ENCODE assay signal across 19 mouse cellular contexts in genomic region chr15:96342871-96343270, GRCm38 (mm10). TPM values are rescaled to one million over a fixed set of nuclear protein-coding genes. Genes with fewer than 3 reads are reported as not detected.
A peak's percentile ranks its signal among the peaks of the same experiment; 100 is the strongest.
DNase-seq lines count a peak whose midpoint lies in the region; ATAC-seq lines count a peak whose summit lies in the region.
"Had no signal": no experiment of that assay in that cellular context is flagged by ENCODE, and none has a peak within 500 bp of the region (broad histone marks: within the 10 kb centered on the region; RNA-seq: fewer than 3 reads in every experiment).

No protein-coding gene starts in this region.

- no peaks in the 10 kb centered on the region for H3K9me3 ChIP-seq in liver, embryonic 11.5 days (ENCODE audit: control insufficient read depth, low read length)
- no peaks in the 10 kb centered on the region for H3K9me3 ChIP-seq in embryonic facial prominence, embryonic 10.5 days
- H3K9me3 ChIP-seq: embryonic facial prominence, embryonic 13.5 days; heart, embryonic 12.5 days; limb, embryonic 13.5 days; megakaryocyte, embryonic 14.5 days; neural tube, embryonic 12.5 days had no signal

- no peak overlapping the region for H3K4me3 ChIP-seq in liver, embryonic 11.5 days (ENCODE audit: low read depth, low read length)
- H3K4me3 ChIP-seq in embryonic facial prominence, embryonic 10.5 days = no peak overlapping the region
- H3K4me3 ChIP-seq: embryonic facial prominence, embryonic 13.5 days; heart, embryonic 12.5 days; limb, embryonic 13.5 days; megakaryocyte, embryonic 14.5 days; neural tube, embryonic 12.5 days had no signal

- ATAC-seq in liver, embryonic 11.5 days (replicated peaks; ENCODE audit: low FRiP score) = peak; percentile 93
- peak; percentile 66 for ATAC-seq in megakaryocyte-erythroid progenitor cell, adult 5-6 weeks (replicated peaks; ENCODE audit: low FRiP score, low TSS enrichment, poor library complexity, severe bottlenecking)

- H3K36me3 ChIP-seq in liver, embryonic 11.5 days (ENCODE audit: control insufficient read depth, insufficient read depth, low read length) = no peaks in the 10 kb centered on the region
- H3K36me3 ChIP-seq in embryonic facial prominence, embryonic 10.5 days (replicated peaks) = 0 out of 2 replicates have a peak, but pooled peaks cover 4% of the 10 kb centered on the region
- H3K36me3 ChIP-seq: embryonic facial prominence, embryonic 13.5 days; heart, embryonic 12.5 days; limb, embryonic 13.5 days; neural tube, embryonic 12.5 days had no signal

- H3K27ac ChIP-seq in liver, embryonic 11.5 days (ENCODE audit: low read depth, low read length) = 0 out of 2 replicates have a peak overlapping the region, but pooled peaks have one; percentile 45
- H3K27ac ChIP-seq in embryonic facial prominence, embryonic 10.5 days (replicated peaks) = no peak overlapping the region
- H3K27ac ChIP-seq: embryonic facial prominence, embryonic 13.5 days; hindbrain, embryonic 14.5 days; limb, embryonic 13.5 days; neural tube, embryonic 12.5 days had no signal

- WGBS in liver, embryonic 11.5 days = 43% methylated on average over 3 of the region's 3 CpGs
- WGBS in embryonic facial prominence, embryonic 10.5 days = 92% methylated on average over 3 of the region's 3 CpGs

- no peaks in the 10 kb centered on the region for H3K27me3 ChIP-seq in liver, embryonic 11.5 days (replicated peaks; ENCODE audit: control insufficient read depth, insufficient read depth, low read length)
- H3K27me3 ChIP-seq in embryonic facial prominence, embryonic 10.5 days (replicated peaks; ENCODE audit: low read depth, poor library complexity, severe bottlenecking) = no peaks in the 10 kb centered on the region
- H3K27me3 ChIP-seq: embryonic facial prominence, embryonic 13.5 days; heart, embryonic 12.5 days; limb, embryonic 13.5 days; megakaryocyte, embryonic 14.5 days; neural tube, embryonic 12.5 days had no signal

- H3K4me1 ChIP-seq in liver, embryonic 11.5 days (replicated peaks; ENCODE audit: control insufficient read depth, insufficient read depth, low read length) = peaks cover 23% of the 10 kb centered on the region
- no peaks in the 10 kb centered on the region for H3K4me1 ChIP-seq in embryonic facial prominence, embryonic 10.5 days

- H3K4me2 ChIP-seq in liver, embryonic 11.5 days = peak overlapping the region; percentile 16
- H3K4me2 ChIP-seq: embryonic facial prominence, embryonic 13.5 days; heart, embryonic 12.5 days; hindbrain, embryonic 14.5 days; limb, embryonic 13.5 days; neural tube, embryonic 12.5 days had no signal

- DNase-seq in MEL-GATA-1-ER (ENCODE audit: extremely low read depth, low read depth) = peak; percentile 20
- DNase-seq in c-Kit-positive CD71-positive TER-119-positive erythroid progenitor cells, embryonic 14.5 days (ENCODE audit: low spot score) = peak; percentile 68
- no peak for DNase-seq in liver, embryonic 11.5 days (ENCODE audit: low spot score)
- no peak for DNase-seq in embryonic facial prominence, embryonic 10.5 days (ENCODE audit: low spot score)
- DNase-seq in cerebellum, adult 8-10 months = no peak
- no peak for DNase-seq in cerebellum, adult 9-11 months
- DNase-seq: adrenal gland, adult 2 months; cerebellum, adult 18-20 months; kidney, adult 2 months; kidney, postnatal 14 days; right cerebral cortex, postnatal 14 days; thymus, adult 2 months had no signal

- no peak overlapping the region for H3K9ac ChIP-seq in liver, embryonic 11.5 days (ENCODE audit: low read depth, low read length)
- H3K9ac ChIP-seq: embryonic facial prominence, embryonic 13.5 days; heart, embryonic 12.5 days; hindbrain, embryonic 14.5 days; limb, embryonic 13.5 days; neural tube, embryonic 12.5 days had no signal

RNA-seq across cellular contexts. Expression of gene Arid2, which starts 55.6 kb away (rescaled TPM):
- 24.8 and 25.8 TPM in 2 replicates for polyA plus RNA-seq in liver, embryonic 11.5 days (2014; fragmentation: Nextera tagmentation; extraction: Ambion mirVana)
- 91.7 and 92.2 TPM in 2 replicates for total RNA-seq in megakaryocyte-erythroid progenitor cell, adult 5-6 weeks (2014; fragmentation: Nextera tagmentation)
- 46.8 and 64.6 TPM in 2 replicates for total RNA-seq in megakaryocyte-erythroid progenitor cell, adult 5-6 weeks (2017)
- 31.2 and 32.0 TPM in 2 replicates for polyA plus RNA-seq in embryonic facial prominence, embryonic 10.5 days (2016; fragmentation: Nextera tagmentation; extraction: Ambion mirVana)

Comparison
In these comparisons a context has a peak if more than half of its experiments do, and no peak if none do; other contexts are left out.
1. DNase-seq: peak in MEL-GATA-1-ER (single experiment) and c-Kit-positive CD71-positive TER-119-positive erythroid progenitor cells, embryonic 14.5 days (single experiment); none in liver, embryonic 11.5 days (single experiment), embryonic facial prominence, embryonic 10.5 days (single experiment), cerebellum, adult 8-10 months (single experiment) and cerebellum, adult 9-11 months (single experiment).